Mouse (Mus musculus) limb, embryonic 12.5 days (tissue): ENCODE data around the gene Gm49673. TPM values are rescaled to one million over a fixed set of nuclear protein-coding genes. Genes with fewer than 3 reads are reported as not detected.
"Not testable (repeated sequence)": the region's sequence is repeated elsewhere in the genome, so short reads cannot be mapped to it uniquely, and the experiment has no call there.

Experiments
- ATAC-seq: fragments of 200-750 bp; cut with Nextera tagmentation; 2 replicates; pipeline ENCODE4 v1.8.0; 2017; ENCODE audit warnings: low read depth, moderate TSS enrichment; ENCODE audit not compliant: insufficient number of reproducible peaks, insufficient read depth, low FRiP score, low TSS enrichment
- H3K27ac ChIP-seq: fragments of 300-500 bp; sonication (generic); 2 replicates; pipeline ENCODE4 v1.5.1; 2016; ENCODE audit warnings: mild to moderate bottlenecking, moderate library complexity
- H3K27me3 ChIP-seq: fragments of 300-500 bp; sonication (generic); 2 replicates; pipeline ENCODE4 v1.6.1; 2016; ENCODE audit warnings: mild to moderate bottlenecking, moderate library complexity
- H3K36me3 ChIP-seq: fragments of 300-500 bp; sonication (generic); 2 replicates; pipeline ENCODE4 v1.6.1; 2016; ENCODE audit warnings: mild to moderate bottlenecking, moderate library complexity
- H3K4me1 ChIP-seq: fragments of 300-500 bp; sonication (generic); replicated peaks from 2 replicates; pipeline ENCODE4 v1.6.1; 2016
- H3K4me2 ChIP-seq: fragments of 300-500 bp; sonication (generic); 2 replicates; pipeline ENCODE4 v1.6.1; 2016; ENCODE audit warnings: mild to moderate bottlenecking, moderate library complexity
- H3K4me3 ChIP-seq: fragments of 300-500 bp; sonication (generic); replicated peaks from 2 replicates; pipeline ENCODE4 v1.5.1; 2016; ENCODE audit warnings: mild to moderate bottlenecking
- H3K9ac ChIP-seq: fragments of 300-500 bp; sonication (generic); replicated peaks from 2 replicates; pipeline ENCODE4 v1.6.1; 2016; ENCODE audit warnings: mild to moderate bottlenecking, moderate library complexity
- H3K9me3 ChIP-seq: fragments of 300-500 bp; sonication (generic); 2 replicates; pipeline ENCODE4 v1.6.1; 2016; ENCODE audit warnings: mild to moderate bottlenecking, moderate library complexity
- WGBS: fragments of 180-500 bp; shearing (Covaris S2); methylation state at CpG from one replicate; pipeline ENCODE4 v1.1.7; 2016; 5-methylcytosine and 5-hydroxymethylcytosine counted together
- polyA plus RNA-seq: library from polyadenylated mRNA; unstranded; fragments of >200 nt; fragmentation: Nextera tagmentation; extraction: Ambion mirVana; gene quantifications from 2 replicates; pipeline ENCODE4 v1.2.1, GENCODE M21; 2016

Gm49673 gene
- polyA plus RNA-seq, 1 experiment from 2014 or later = not detected

- H3K4me3 ChIP-seq, H3K36me3 ChIP-seq, H3K4me2 ChIP-seq, H3K27me3 ChIP-seq, H3K9me3 ChIP-seq, ATAC-seq, H3K27ac ChIP-seq, H3K4me1 ChIP-seq, H3K9ac ChIP-seq: not testable (repeated sequence)
- WGBS = 89% methylated on average over 9 of the region's 9 CpGs
These were observed 18.0 kb downstream of the Gm49673 start for GRCm38 (mm10) chr17:8129578-8129977.

DNA sequence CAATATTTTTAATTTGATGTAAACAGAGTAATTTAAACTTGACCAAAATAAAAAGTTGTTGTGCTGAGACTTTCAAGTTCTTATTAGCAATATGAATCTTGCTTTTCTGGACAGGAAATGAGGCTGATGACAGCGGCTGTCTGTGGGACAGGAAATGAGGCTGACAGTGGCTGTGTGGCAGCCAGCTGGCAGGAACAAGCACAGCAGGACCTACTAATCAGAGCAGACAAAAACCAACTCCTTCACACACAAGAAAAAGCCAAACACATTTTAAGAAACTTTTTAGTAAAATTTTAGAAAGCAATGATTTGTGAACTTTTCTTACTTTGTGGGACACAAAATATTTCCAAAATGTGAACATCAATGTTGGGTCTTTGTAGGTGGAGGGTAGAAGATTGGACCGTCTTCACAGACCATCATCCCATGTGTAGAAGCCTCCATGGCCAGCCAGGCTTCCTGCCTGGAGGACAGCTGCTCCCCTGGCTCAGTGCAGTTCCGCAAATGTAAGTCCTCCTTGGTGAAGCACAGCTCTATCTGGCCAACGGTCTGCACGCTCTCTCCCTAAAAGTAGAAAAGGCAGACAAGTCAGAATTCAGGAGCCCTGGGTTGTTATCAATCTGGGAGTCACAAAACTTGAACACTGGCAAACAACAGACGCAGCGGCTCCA lies 19.1 kb downstream of the Gm49673 start:
- H3K9me3 ChIP-seq = not testable (repeated sequence)

GRCm38 (mm10) chr17:8124586-8124985 lies 23.0 kb downstream of the Gm49673 start:
- H3K27me3 ChIP-seq, ATAC-seq, H3K9me3 ChIP-seq, H3K4me3 ChIP-seq, H3K27ac ChIP-seq, H3K4me2 ChIP-seq, H3K4me1 ChIP-seq, H3K9ac ChIP-seq, H3K36me3 ChIP-seq: not testable (repeated sequence)
- 84% methylated on average over 2 of the region's 6 CpGs for WGBS

More for the DNA sequence above, 19.1 kb downstream of the Gm49673 start:
- H3K27ac ChIP-seq, H3K4me1 ChIP-seq, H3K9ac ChIP-seq, H3K27me3 ChIP-seq, H3K4me3 ChIP-seq, ATAC-seq, H3K4me2 ChIP-seq, H3K36me3 ChIP-seq: not testable (repeated sequence)
- 13% methylated on average over 2 of the region's 7 CpGs for WGBS

- not testable (repeated sequence) for H3K27me3 ChIP-seq, H3K27ac ChIP-seq, H3K4me1 ChIP-seq, ATAC-seq, H3K4me3 ChIP-seq, H3K9ac ChIP-seq, H3K4me2 ChIP-seq, H3K9me3 ChIP-seq, H3K36me3 ChIP-seq
- WGBS = no CpG with 5 or more reads among the region's 3 CpGs
These were observed 24.6 kb downstream of the Gm49673 start for GRCm38 (mm10) chr17:8122974-8123373.

GRCm38 (mm10) chr17:8116928-8117327 lies 30.7 kb downstream of the Gm49673 start:
- H3K4me2 ChIP-seq, H3K36me3 ChIP-seq, H3K27ac ChIP-seq, ATAC-seq, H3K27me3 ChIP-seq, H3K4me3 ChIP-seq, H3K4me1 ChIP-seq, H3K9me3 ChIP-seq, H3K9ac ChIP-seq: not testable (repeated sequence)
- WGBS = no CpG with 5 or more reads among the region's 6 CpGs

DNA sequence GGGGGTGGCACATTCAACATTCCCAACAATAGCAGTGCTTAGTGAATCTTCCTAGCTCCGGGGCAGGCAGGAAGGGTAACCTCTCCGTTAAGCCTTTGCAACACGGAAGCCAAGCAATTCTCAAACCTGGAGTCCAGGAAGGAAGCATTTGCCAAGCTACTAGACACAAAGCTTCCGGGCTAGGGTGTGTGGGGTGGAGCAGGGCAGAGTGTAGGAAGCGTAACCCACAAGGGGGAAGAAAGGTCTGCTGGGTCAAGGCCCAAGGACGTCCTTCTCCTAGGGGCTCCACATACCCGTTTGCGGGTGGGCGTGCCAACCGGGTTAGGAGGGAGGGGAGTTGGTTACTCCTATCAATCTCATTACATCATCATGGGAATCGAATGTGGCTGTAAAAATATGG lies 31.2 kb downstream of the Gm49673 start:
- H3K4me2 ChIP-seq, H3K27ac ChIP-seq, H3K9me3 ChIP-seq, H3K27me3 ChIP-seq, H3K9ac ChIP-seq, H3K4me3 ChIP-seq, H3K36me3 ChIP-seq, ATAC-seq, H3K4me1 ChIP-seq: not testable (repeated sequence)
- 75% methylated on average over 8 of the region's 11 CpGs for WGBS

- H3K36me3 ChIP-seq, ATAC-seq, H3K9me3 ChIP-seq, H3K27ac ChIP-seq, H3K27me3 ChIP-seq, H3K4me2 ChIP-seq, H3K9ac ChIP-seq, H3K4me1 ChIP-seq, H3K4me3 ChIP-seq: not testable (repeated sequence)
- no CpG with 5 or more reads among the region's 1 CpGs for WGBS
These were observed 35.4 kb downstream of the Gm49673 start for GRCm38 (mm10) chr17:8112199-8112598.

DNA sequence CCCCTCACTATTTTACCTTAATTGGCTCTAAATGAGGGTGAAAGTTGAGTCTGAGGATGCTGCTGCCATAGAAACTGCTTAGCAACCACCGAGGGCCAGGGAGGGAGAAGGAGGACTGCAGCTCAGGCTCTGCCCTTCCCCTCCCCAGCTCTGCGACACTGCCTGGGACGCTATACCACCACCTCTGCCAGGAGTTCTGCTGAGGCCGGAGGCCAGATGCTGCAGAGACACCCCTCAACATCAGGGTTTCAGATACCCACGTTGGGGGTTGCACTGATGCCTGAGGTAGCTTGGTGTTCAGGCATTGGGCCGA lies 46.3 kb downstream of the Gm49673 start:
- not testable (repeated sequence) for H3K9ac ChIP-seq, H3K4me1 ChIP-seq, H3K36me3 ChIP-seq, H3K4me3 ChIP-seq, H3K4me2 ChIP-seq, H3K9me3 ChIP-seq, H3K27ac ChIP-seq, H3K27me3 ChIP-seq
- ATAC-seq = peak; percentile 42; the same call in 1 of the 2 replicates
- WGBS = 38% methylated on average over 3 of the region's 6 CpGs

DNA sequence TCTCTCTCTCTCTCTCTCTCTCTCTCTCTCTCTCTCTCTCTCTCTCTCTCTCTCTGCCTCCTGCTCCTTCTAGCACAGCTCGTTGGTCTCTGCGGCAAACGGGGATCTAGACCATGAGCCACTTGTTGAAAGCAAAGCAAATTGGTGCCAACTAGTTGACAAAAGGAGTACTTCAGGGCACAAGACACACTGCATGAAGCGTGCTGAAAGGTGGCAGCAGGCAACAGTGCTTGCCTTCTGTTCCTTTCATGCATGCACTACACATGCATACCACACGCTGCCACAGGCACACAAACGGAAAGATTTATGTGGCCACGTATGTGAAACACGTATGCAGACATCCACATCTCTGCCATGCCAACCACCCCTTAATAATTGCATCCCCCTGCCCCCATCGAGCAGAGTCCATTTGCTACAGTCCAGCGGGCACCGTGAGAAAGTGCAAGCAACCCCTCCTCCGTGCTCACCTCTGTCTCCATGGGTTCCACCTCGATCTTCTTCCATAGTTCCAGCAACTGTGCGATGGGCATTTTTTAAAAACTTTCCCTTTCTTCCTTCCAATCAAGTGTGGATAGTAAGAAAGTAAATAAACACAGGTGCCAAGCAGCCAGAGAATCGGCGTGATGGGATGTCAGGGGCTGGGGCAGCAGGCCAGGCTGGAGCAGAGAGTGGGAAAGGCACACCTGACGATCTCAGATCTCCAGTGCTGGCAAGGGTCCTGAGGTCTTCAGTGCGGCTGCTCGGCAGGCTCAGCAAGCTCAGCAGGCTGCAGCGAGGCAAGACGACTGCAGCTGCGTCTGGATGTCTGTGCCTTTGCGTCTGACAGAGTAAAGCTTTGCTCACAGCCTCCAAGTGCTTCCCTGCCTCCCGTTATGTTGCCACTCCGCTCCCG lies 46.9 kb downstream of the Gm49673 start:
- H3K9me3 ChIP-seq, H3K9ac ChIP-seq, H3K4me2 ChIP-seq, H3K27me3 ChIP-seq, H3K4me1 ChIP-seq, H3K27ac ChIP-seq, H3K36me3 ChIP-seq, H3K4me3 ChIP-seq: not testable (repeated sequence)
- peak; percentile 10; the same call in 1 of the 2 replicates for ATAC-seq
- WGBS = 27% methylated on average over 8 of the region's 26 CpGs

- H3K4me1 ChIP-seq, H3K36me3 ChIP-seq, H3K27me3 ChIP-seq, H3K4me3 ChIP-seq, H3K27ac ChIP-seq, H3K9ac ChIP-seq, H3K9me3 ChIP-seq, ATAC-seq, H3K4me2 ChIP-seq: not testable (repeated sequence)
- 77% methylated on average over 5 of the region's 5 CpGs for WGBS
These were observed 51.4 kb downstream of the Gm49673 start for GRCm38 (mm10) chr17:8096199-8096598.

- not testable (repeated sequence) for H3K9me3 ChIP-seq, H3K36me3 ChIP-seq, H3K9ac ChIP-seq, H3K27me3 ChIP-seq, H3K4me2 ChIP-seq, H3K27ac ChIP-seq, H3K4me1 ChIP-seq, H3K4me3 ChIP-seq, ATAC-seq
- 59% methylated on average over 3 of the region's 5 CpGs for WGBS
These were observed 51.9 kb downstream of the Gm49673 start for GRCm38 (mm10) chr17:8095653-8096052.
